Mouse (Mus musculus): ENCODE measurements around the gene Stk40. TPM values are rescaled to one million over a fixed set of nuclear protein-coding genes. Genes with fewer than 3 reads are reported as not detected.

Stk40 gene
- polyA plus RNA-seq, 1 experiment = 33.5 TPM

GRCm38 (mm10) chr4:126097711-126098253 is 6.0 kb upstream of the Stk40 start:
- Histone ChIP-seq H3K4me3 (ENCODE audit: control insufficient read depth, low read depth, low read length) (no peak overlapping the region), H3K27ac (ENCODE audit: control insufficient read depth, insufficient read depth, low read depth, low read length) (no peak overlapping the region)

GRCm38 (mm10) chr4:126099365-126099764 is 4.4 kb upstream of the Stk40 start:
- no peak overlapping the region for H3K4me3 ChIP-seq (ENCODE audit: control insufficient read depth, low read depth, low read length)
- no peaks in the 10 kb centered on the region for H3K36me3 ChIP-seq (ENCODE audit: control insufficient read depth, insufficient read depth, low read length)
- H3K4me1 ChIP-seq (ENCODE audit: control insufficient read depth, insufficient read depth, low read length) = peaks cover 9% of the 10 kb centered on the region
- no peaks in the 10 kb centered on the region for H3K27me3 ChIP-seq (ENCODE audit: control insufficient read depth, insufficient read depth, low read length)
- TF ChIP-seq POLR2A (IDR thresholded peaks at IDR 0.05; ENCODE audit: control insufficient read depth, low read depth, low read length) (no peak), CTCF (IDR thresholded peaks at IDR 0.05; ENCODE audit: control insufficient read depth, insufficient read depth, insufficient replicate concordance, low read depth, low read length) (no peak)
- H3K27ac ChIP-seq (ENCODE audit: control insufficient read depth, insufficient read depth, low read depth, low read length) = no peak overlapping the region

More at GRCm38 (mm10) chr4:126097711-126098253, 6.0 kb upstream of the Stk40 start:
- H3K27me3 ChIP-seq (ENCODE audit: control insufficient read depth, insufficient read depth, low read length) = no peaks in the 10 kb centered on the region
- peaks cover 6% of the 10 kb centered on the region for H3K4me1 ChIP-seq (ENCODE audit: control insufficient read depth, insufficient read depth, low read length)
- no peaks in the 10 kb centered on the region for H3K36me3 ChIP-seq (ENCODE audit: control insufficient read depth, insufficient read depth, low read length)
- TF ChIP-seq CTCF (IDR thresholded peaks at IDR 0.05; ENCODE audit: control insufficient read depth, insufficient read depth, insufficient replicate concordance, low read depth, low read length) (no peak), POLR2A (IDR thresholded peaks at IDR 0.05; ENCODE audit: control insufficient read depth, low read depth, low read length) (no peak)

DNA sequence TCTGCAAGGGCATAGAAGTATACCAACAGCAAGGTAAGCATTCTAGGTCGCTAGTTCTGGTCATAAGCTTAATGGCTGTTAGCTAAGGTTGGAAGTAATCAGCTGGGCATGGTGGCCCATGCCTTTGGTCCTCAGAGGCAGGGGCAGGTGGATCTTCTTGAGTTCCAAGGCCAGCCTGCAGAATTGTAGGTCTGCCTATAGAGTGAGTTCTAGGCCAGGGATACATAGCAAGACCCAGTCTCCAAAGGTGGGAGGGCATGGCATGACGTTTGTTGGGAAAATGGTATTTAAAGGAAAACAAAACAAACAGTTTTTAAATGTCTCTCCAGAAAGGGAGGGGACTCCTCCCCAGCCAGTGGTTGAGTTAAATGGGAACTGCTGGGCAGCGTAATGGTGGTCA is 3.0 kb upstream of the Stk40 start:
- Histone ChIP-seq H3K27ac (ENCODE audit: control insufficient read depth, insufficient read depth, low read depth, low read length) (no peak overlapping the region), H3K27me3 (ENCODE audit: control insufficient read depth, insufficient read depth, low read length) (no peaks in the 10 kb centered on the region), H3K36me3 (ENCODE audit: control insufficient read depth, insufficient read depth, low read length) (no peaks in the 10 kb centered on the region), H3K4me1 (ENCODE audit: control insufficient read depth, insufficient read depth, low read length) (peaks cover 16% of the 10 kb centered on the region), H3K4me3 (ENCODE audit: control insufficient read depth, low read depth, low read length) (no peak overlapping the region)
- TF ChIP-seq CTCF (IDR thresholded peaks at IDR 0.05; ENCODE audit: control insufficient read depth, insufficient read depth, insufficient replicate concordance, low read depth, low read length) (no peak), POLR2A (IDR thresholded peaks at IDR 0.05; ENCODE audit: control insufficient read depth, low read depth, low read length) (no peak)

DNA sequence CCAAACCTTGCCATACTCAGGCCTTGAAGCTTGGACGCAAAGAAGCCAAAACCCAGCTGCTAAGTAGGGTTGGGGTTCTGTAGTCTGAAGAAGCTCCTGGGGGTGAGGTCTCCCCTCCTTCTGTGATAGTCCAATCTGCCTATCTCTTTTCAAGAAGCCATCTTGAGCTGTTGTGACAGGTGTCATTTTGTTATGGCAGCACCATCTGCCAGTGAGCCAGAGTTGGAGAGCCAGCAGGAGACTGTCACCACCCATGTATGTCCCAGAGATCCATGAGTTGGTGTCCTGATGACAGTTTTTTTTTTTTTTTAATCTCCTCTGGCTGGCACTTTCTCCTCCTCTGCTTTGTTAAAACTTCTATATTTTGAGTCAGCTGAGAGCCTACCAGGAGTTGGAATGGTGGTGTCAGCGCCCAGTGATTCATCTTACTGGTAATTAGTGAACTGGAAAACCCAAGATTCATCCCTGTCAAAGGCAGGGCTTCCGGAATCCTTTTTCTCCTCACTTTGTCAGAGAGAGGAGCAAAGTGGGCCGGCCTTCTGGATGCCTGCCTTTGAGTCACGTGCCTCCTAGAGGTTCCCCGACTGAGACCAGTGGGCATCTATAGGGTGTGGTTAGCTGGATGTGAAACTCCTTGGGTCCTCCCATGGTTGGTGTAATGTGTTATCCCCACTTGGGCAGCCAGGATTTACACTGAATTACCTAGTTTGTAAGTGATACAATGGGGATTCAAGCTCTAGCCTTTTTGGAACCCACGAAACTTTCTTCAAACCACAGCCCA is 1.5 kb upstream of the Stk40 start:
- TF ChIP-seq POLR2A (IDR thresholded peaks at IDR 0.05; ENCODE audit: control insufficient read depth, low read depth, low read length) = no peak
- TF ChIP-seq CTCF (IDR thresholded peaks at IDR 0.05; ENCODE audit: control insufficient read depth, insufficient read depth, insufficient replicate concordance, low read depth, low read length) = no peak
- Histone ChIP-seq H3K27ac (ENCODE audit: control insufficient read depth, insufficient read depth, low read depth, low read length) (peak overlapping the region; percentile 83; the same call in 1 of the 2 replicates), H3K27me3 (ENCODE audit: control insufficient read depth, insufficient read depth, low read length) (no peaks in the 10 kb centered on the region), H3K4me3 (ENCODE audit: control insufficient read depth, low read depth, low read length) (no peak overlapping the region), H3K4me1 (ENCODE audit: control insufficient read depth, insufficient read depth, low read length) (peaks cover 16% of the 10 kb centered on the region), H3K36me3 (ENCODE audit: control insufficient read depth, insufficient read depth, low read length) (no peaks in the 10 kb centered on the region)

DNA sequence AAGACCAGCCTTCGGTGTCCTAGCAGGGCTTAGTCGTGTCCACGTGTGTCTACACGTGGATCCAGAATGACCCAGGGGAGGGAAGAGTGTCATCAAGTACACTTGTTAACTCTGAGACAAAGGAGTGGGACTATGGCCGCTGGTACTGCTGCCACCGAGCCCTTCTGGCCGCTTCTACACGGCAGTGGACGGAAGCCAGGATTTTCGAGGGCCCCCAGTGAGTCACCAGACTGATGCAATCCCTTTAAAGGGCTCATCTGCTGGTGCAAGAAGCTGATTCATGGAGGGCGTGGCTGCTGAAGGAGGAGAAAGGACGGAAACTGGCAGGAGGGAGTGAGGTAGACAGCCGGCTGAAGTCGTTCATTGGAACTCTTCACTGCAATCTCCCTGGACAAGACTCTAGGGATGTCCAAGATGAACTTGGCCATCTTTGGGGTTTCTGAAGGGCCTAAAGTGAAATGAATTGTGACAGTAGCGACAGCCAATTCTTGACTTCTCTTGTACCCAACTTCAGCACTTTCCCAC is 638 bp upstream of the Stk40 start:
- peaks cover 16% of the 10 kb centered on the region for H3K4me1 ChIP-seq (ENCODE audit: control insufficient read depth, insufficient read depth, low read length)
- H3K27me3 ChIP-seq (ENCODE audit: control insufficient read depth, insufficient read depth, low read length) = no peaks in the 10 kb centered on the region
- TF ChIP-seq CTCF (IDR thresholded peaks at IDR 0.05; ENCODE audit: control insufficient read depth, insufficient read depth, insufficient replicate concordance, low read depth, low read length) (no peak), POLR2A (IDR thresholded peaks at IDR 0.05; ENCODE audit: control insufficient read depth, low read depth, low read length) (no peak)
- H3K27ac ChIP-seq (ENCODE audit: control insufficient read depth, insufficient read depth, low read depth, low read length) = peak overlapping the region; percentile 83
- no peaks in the 10 kb centered on the region for H3K36me3 ChIP-seq (ENCODE audit: control insufficient read depth, insufficient read depth, low read length)
- H3K4me3 ChIP-seq (ENCODE audit: control insufficient read depth, low read depth, low read length) = peak overlapping the region; percentile 94

DNA sequence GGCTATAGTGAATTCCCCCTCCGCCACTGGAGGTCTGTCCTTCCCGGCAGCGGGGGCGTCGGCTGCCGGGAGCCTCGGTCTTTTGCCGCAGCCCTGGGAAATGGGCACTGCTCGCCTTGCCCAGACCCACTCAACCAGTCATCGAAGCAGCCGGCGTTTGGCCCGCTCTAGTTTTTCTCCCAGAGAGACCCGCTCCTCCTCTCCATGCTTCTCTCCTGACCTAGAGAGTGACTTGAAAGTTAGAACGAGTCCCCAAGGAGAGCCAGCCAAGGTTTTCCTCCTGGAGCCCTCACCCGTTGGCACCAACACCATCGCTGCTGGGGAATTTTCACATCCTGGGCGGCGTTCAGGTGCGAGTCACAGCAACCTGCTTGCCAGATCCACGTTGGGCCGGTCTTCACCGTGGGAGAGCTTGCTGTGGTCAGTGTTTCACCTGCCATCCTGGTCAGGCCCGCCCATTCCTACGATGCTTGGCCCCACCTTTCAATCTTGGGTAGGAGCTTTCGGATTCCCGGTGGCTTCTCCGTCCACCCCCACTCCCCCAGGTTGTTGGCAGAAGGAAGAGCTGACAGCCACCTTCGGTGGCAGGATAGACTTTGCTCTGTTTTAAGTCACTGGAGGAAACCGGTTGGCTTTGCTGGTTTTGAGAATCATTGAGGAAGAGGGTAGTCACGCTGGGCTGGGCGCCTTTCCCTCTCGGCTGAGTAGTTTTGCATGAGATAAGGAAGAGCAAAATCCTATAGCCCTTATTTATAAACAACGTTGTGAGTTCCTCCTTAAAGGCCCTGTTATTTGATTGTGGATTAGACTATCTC is 711 bp downstream of the Stk40 start:
- Histone ChIP-seq H3K4me1 (ENCODE audit: control insufficient read depth, insufficient read depth, low read length) (peaks cover 18% of the 10 kb centered on the region), H3K27me3 (ENCODE audit: control insufficient read depth, insufficient read depth, low read length) (no peaks in the 10 kb centered on the region), H3K36me3 (ENCODE audit: control insufficient read depth, insufficient read depth, low read length) (no peaks in the 10 kb centered on the region), H3K27ac (ENCODE audit: control insufficient read depth, insufficient read depth, low read depth, low read length) (peak overlapping the region; percentile 10; the same call in 1 of the 2 replicates), H3K4me3 (ENCODE audit: control insufficient read depth, low read depth, low read length) (peak overlapping the region; percentile 94)
- TF ChIP-seq CTCF (IDR thresholded peaks at IDR 0.05; ENCODE audit: control insufficient read depth, insufficient read depth, insufficient replicate concordance, low read depth, low read length) = no peak
- TF ChIP-seq POLR2A (IDR thresholded peaks at IDR 0.05; ENCODE audit: control insufficient read depth, low read depth, low read length) = no peak
